Mouse (Mus musculus) MEL (cell line): Measurements from ENCODE around the gene Rps3. TPM values are rescaled to one million over a fixed set of nuclear protein-coding genes. Genes with fewer than 3 reads are reported as not detected.
A peak's percentile ranks its signal among the peaks of the same experiment; 100 is the strongest.

Experiments used
- DNase-seq: peaks from one replicate; pipeline ENCODE4 v3.0.0; 2011; ENCODE audit warnings: low read depth, low spot score
- H3K27ac ChIP-seq: 2 replicates; pipeline ENCODE4 v1.5.1; 2012; ENCODE audit warnings: low read depth, mild to moderate bottlenecking, control low read depth, low read length, moderate library complexity; ENCODE audit not compliant: control insufficient read depth
- H3K27me3 ChIP-seq, 2 experiments: fragments of 150-350 bp in 1 of 2; sonication (generic) in 1 of 2; 2 replicates each; pipeline ENCODE4 v1.6.1; 2012; ENCODE audit warnings: low read length in 2 of 2, mild to moderate bottlenecking in 2 of 2, improper control_type of control experiment in 1 of 2, moderate library complexity in 1 of 2; ENCODE audit not compliant: insufficient read depth in 2 of 2, control insufficient read depth in 1 of 2
- H3K36me3 ChIP-seq, 2 experiments: 2 replicates each; pipeline ENCODE4 v1.6.1; 2012 to 2014; ENCODE audit warnings: low read length in 2 of 2, improper control_type of control experiment in 1 of 2, inconsistent platforms in 1 of 2, mild to moderate bottlenecking in 1 of 2; ENCODE audit not compliant: insufficient read depth in 2 of 2, control insufficient read depth in 1 of 2
- H3K4me1 ChIP-seq, 2 experiments: fragments of 150-350 bp in 1 of 2; sonication (generic) in 1 of 2; 2 replicates each; pipeline ENCODE4 v1.6.1; 2012; ENCODE audit warnings: low read length in 2 of 2, improper control_type of control experiment in 1 of 2, mild to moderate bottlenecking in 1 of 2; ENCODE audit not compliant: insufficient read depth in 2 of 2, control insufficient read depth in 1 of 2
- H3K4me3 ChIP-seq, 2 experiments: fragments of 150-350 bp in 1 of 2; sonication (generic) in 1 of 2; 2 replicates each; pipeline ENCODE4 v1.5.1; 2012; ENCODE audit warnings: low read depth in 2 of 2, low read length in 2 of 2, mild to moderate bottlenecking in 2 of 2, moderate library complexity in 2 of 2, control low read depth in 1 of 2, improper control_type of control experiment in 1 of 2; ENCODE audit not compliant: control insufficient read depth in 1 of 2, insufficient read depth in 1 of 2
- H3K79me2 ChIP-seq: 2 replicates; pipeline ENCODE4 v1.6.1; 2012; ENCODE audit warnings: mild to moderate bottlenecking, low read length, moderate library complexity; ENCODE audit not compliant: control insufficient read depth, poor library complexity, insufficient read depth
- H3K9ac ChIP-seq: 2 replicates; pipeline ENCODE4 v1.6.1; 2012; ENCODE audit warnings: low read depth, mild to moderate bottlenecking, control low read depth, low read length, moderate library complexity; ENCODE audit not compliant: control insufficient read depth, poor library complexity, severe bottlenecking
- H3K9me3 ChIP-seq: fragments of 150-350 bp; sonication (generic); replicated peaks from 2 replicates; pipeline ENCODE4 v1.6.1; 2012; ENCODE audit warnings: mild to moderate bottlenecking, low read length, improper control_type of control experiment, moderate library complexity; ENCODE audit not compliant: insufficient read depth
- BHLHE40 ChIP-seq: IDR thresholded peaks from 2 replicates; pipeline ENCODE4 v1.6.1; 2012; ENCODE audit warnings: low read depth, mild to moderate bottlenecking, inconsistent platforms, low read length, improper control_type of control experiment, borderline replicate concordance
- CTCF ChIP-seq, 3 experiments: IDR thresholded peaks in 2 of 3; conservative IDR thresholded peaks in 1 of 3; 2 replicates each; pipeline ENCODE4 v1.5.1; 2011 to 2012; ENCODE audit warnings: low read length in 3 of 3, low read depth in 2 of 3, mild to moderate bottlenecking in 2 of 3, improper control_type of control experiment in 1 of 3, inconsistent platforms in 1 of 3, mixed read lengths in 1 of 3, moderate library complexity in 1 of 3; ENCODE audit not compliant: control insufficient read depth in 1 of 3, insufficient read depth in 1 of 3, poor library complexity in 1 of 3, severe bottlenecking in 1 of 3
- JUND ChIP-seq: IDR thresholded peaks from 2 replicates; pipeline ENCODE4 v1.6.1; 2011; ENCODE audit warnings: low read depth, mild to moderate bottlenecking, improper control_type of control experiment, low read length
- MAFK ChIP-seq: IDR thresholded peaks from 2 replicates; pipeline ENCODE4 v1.6.1; 2011; ENCODE audit warnings: low read depth, mild to moderate bottlenecking, low read length, improper control_type of control experiment, borderline replicate concordance
- MXI1 ChIP-seq: IDR thresholded peaks from 2 replicates; pipeline ENCODE4 v1.6.1; 2011; ENCODE audit warnings: mild to moderate bottlenecking, low read depth, low read length, improper control_type of control experiment
- MYB ChIP-seq: IDR thresholded peaks from 2 replicates; pipeline ENCODE4 v1.6.1; 2011; ENCODE audit warnings: mild to moderate bottlenecking, low read depth, low read length, improper control_type of control experiment
- POLR2A ChIP-seq, 2 experiments: IDR thresholded peaks; 2 replicates each; pipeline ENCODE4 v1.6.1; 2011 to 2012; ENCODE audit warnings: low read length in 2 of 2, mild to moderate bottlenecking in 2 of 2, control low read depth in 1 of 2, improper control_type of control experiment in 1 of 2, low read depth in 1 of 2, moderate library complexity in 1 of 2; ENCODE audit not compliant: control insufficient read depth in 1 of 2, insufficient read depth in 1 of 2, poor library complexity in 1 of 2
- POLR2AphosphoS2 ChIP-seq: IDR thresholded peaks from 2 replicates; pipeline ENCODE4 v1.6.1; 2011; ENCODE audit warnings: low read length, improper control_type of control experiment
- RAD21 ChIP-seq: IDR thresholded peaks from 2 replicates; pipeline ENCODE4 v1.6.1; 2011; ENCODE audit warnings: mild to moderate bottlenecking, low read depth, low read length, improper control_type of control experiment
- TBP ChIP-seq: IDR thresholded peaks from 2 replicates; pipeline ENCODE4 v1.8.0; 2011; ENCODE audit warnings: low read depth, low read length, improper control_type of control experiment
- UBTF ChIP-seq: IDR thresholded peaks from 2 replicates; pipeline ENCODE4 v1.6.1; 2012; ENCODE audit warnings: low read depth, mild to moderate bottlenecking, inconsistent platforms, low read length, improper control_type of control experiment, moderate library complexity, borderline replicate concordance; ENCODE audit not compliant: insufficient read depth
- ZKSCAN1 ChIP-seq: IDR thresholded peaks from 2 replicates; pipeline ENCODE4 v1.6.1; 2012; ENCODE audit warnings: low read depth, mild to moderate bottlenecking, inconsistent platforms, low read length, improper control_type of control experiment, moderate library complexity
- ZMIZ1 ChIP-seq: IDR thresholded peaks from 2 replicates; pipeline ENCODE4 v1.6.1; 2012; ENCODE audit warnings: low read depth, mild to moderate bottlenecking, inconsistent platforms, low read length, improper control_type of control experiment, moderate library complexity
- polyA plus RNA-seq, 2 experiments: library from polyadenylated mRNA; stranded (reverse) in 1 of 2; unstranded in 1 of 2; fragments of >175 nt in 1 of 2; fragments of >200 nt in 1 of 2; gene quantifications; 2 replicates each; pipeline versions ENCODE4 v1.2.1 to v1.2.4; 2012; ENCODE audit warnings: low replicate concordance in 2 of 2, low read depth in 1 of 2; ENCODE audit not compliant: insufficient read length in 2 of 2, insufficient read depth in 1 of 2, missing spikeins in 1 of 2
- total RNA-seq: library from RNA; depleted of rRNA; stranded (reverse); fragments of 300-350 nt; gene quantifications from 2 replicates; pipeline ENCODE4 v1.2.3, GENCODE M21; 2012

The Rps3 gene
- total and polyA plus RNA-seq, 3 experiments = 157 to 2,287 (median 1,899) TPM

DNA sequence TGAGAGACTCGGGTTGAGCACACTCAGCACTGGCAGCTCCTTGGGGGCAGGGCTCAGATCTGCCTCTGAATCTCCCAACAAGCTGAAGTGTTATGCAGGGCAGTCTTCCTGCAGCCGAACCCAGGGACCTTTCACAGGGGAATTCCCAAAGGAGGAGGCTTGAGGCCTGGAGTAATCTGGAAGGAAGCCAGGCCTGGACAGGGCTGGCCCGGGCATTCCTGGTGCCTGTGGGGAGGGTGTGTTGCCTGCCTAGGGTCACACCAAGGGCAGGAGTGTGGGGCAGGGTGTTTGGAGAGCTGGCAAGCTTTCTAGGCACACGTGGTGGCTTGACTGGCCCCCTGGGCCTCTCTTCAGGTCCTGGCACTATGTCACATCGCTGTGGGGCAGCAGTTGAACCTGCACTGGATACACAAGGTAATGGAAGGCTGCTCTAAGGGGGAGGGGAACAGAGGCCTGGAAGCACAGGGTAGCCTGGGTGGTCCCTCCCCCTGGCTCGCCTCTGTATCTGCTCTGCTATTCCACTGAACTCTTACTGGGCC is 41.9 kb downstream of the Rps3 start:
- Histone ChIP-seq H3K79me2 (no peaks in the 10 kb centered on the region), H3K27me3 (peaks cover 0 to 1% of the 10 kb centered on the region in 2 experiments; a peak in 2 of 4 replicates), H3K36me3 (no peaks in the 10 kb centered on the region), H3K9ac (no peak overlapping the region), H3K4me3 (no peak overlapping the region), H3K4me1 (no peaks in the 10 kb centered on the region), H3K9me3 (no peaks in the 10 kb centered on the region), H3K27ac (no peak overlapping the region)
- no peak for DNase-seq
- TF ChIP-seq ZMIZ1 = no peak
- TF ChIP-seq UBTF = no peak
- no peak for TF ChIP-seq BHLHE40
- no peak for TF ChIP-seq MYB
- TF ChIP-seq POLR2A (IDR thresholded peaks at IDR 0.05; ENCODE audit: control insufficient read depth in 1 of 2, insufficient read depth in 1 of 2, low read depth in 1 of 2, low read length in 2 of 2, poor library complexity in 1 of 2) = no peak
- no peak for TF ChIP-seq RAD21
- TF ChIP-seq MAFK = no peak

DNA sequence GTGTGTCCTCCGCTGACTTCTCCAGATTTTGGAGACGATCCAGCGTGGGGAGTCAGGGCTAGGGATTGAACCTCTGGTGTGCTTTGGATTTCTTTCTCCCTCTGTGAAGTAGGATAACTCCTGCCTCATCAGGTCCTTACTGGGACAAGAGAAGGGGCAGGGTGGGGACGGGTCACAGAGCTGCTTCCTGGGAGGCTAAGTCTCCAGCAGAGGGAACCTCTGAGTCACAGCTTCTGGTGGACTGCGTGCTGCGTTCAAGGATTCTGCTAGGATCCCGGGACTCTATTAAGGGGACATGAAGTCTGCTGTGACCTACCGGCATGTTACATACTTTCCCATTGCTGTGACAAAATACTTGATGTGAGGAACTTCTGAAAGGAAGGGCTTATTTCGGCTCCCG is 44.7 kb downstream of the Rps3 start:
- H3K36me3 ChIP-seq = no peaks in the 10 kb centered on the region
- no peaks in the 10 kb centered on the region for H3K9me3 ChIP-seq
- H3K27me3 ChIP-seq = peaks cover 0 to 1% of the 10 kb centered on the region in 2 experiments; a peak in 2 of 4 replicates
- H3K27ac ChIP-seq = no peak overlapping the region
- TF ChIP-seq ZKSCAN1 (no peak), CTCF (IDR thresholded peaks at IDR 0.05 in 2 of 3, conservative IDR thresholded peaks at IDR 0.05 in 1 of 3; ENCODE audit: control insufficient read depth in 1 of 3, insufficient read depth in 1 of 3, low read depth in 2 of 3, low read length in 3 of 3, poor library complexity in 1 of 3, severe bottlenecking in 1 of 3) (peak in 1 of 3 experiments; percentile 36; a peak in 1 of 6 replicates), TBP (no peak)
- H3K79me2 ChIP-seq = no peaks in the 10 kb centered on the region
- no peak overlapping the region for H3K4me3 ChIP-seq
- H3K9ac ChIP-seq = no peak overlapping the region
- H3K4me1 ChIP-seq = no peaks in the 10 kb centered on the region
- no peak for DNase-seq

DNA sequence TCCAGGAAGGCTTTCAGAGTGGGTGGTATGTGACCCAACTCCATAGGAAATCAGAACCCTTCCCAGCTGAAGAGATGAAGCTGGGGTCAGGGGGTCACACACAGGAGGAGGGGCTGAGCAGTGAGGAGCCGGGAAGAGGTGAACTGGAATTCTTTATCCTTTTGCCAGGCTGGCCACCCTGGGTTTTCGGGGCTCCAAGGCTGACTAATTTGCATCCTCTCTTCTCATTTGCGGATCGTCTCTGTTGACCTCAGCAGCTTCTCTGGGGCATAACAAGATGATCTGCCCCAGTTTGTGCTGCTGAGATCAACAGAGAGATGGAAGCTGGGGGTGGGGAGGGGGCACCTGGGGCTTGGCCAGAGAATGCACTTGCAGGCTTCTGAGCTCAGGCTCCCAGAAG is 47.0 kb downstream of the Rps3 start:
- TF ChIP-seq MXI1 = no peak
- TF ChIP-seq JUND = no peak
- no peak for TF ChIP-seq POLR2AphosphoS2
- H3K4me3 ChIP-seq = no peak overlapping the region
- no peak overlapping the region for H3K9ac ChIP-seq
- H3K27me3 ChIP-seq = peaks cover 0 to 1% of the 10 kb centered on the region in 2 experiments; a peak in 1 of 4 replicates
- no peaks in the 10 kb centered on the region for H3K79me2 ChIP-seq
- H3K27ac ChIP-seq = no peak overlapping the region
- DNase-seq = no peak
- H3K36me3 ChIP-seq = no peaks in the 10 kb centered on the region
- no peaks in the 10 kb centered on the region for H3K4me1 ChIP-seq
- no peaks in the 10 kb centered on the region for H3K9me3 ChIP-seq
